Mouse (Mus musculus) bone marrow, adult 2 months (tissue): ENCODE data around the gene Stox1. TPM values are rescaled to one million over a fixed set of nuclear protein-coding genes. Genes with fewer than 3 reads are reported as not detected.

Experiments used
- H3K27ac ChIP-seq: fragments of 200-500 bp; 2 replicates; pipeline ENCODE4 v1.5.1; 2012; ENCODE audit warnings: low read depth, mild to moderate bottlenecking, control low read depth, inconsistent platforms, low read length; ENCODE audit not compliant: control insufficient read depth, poor library complexity, insufficient read depth
- H3K4me1 ChIP-seq: fragments of 200-500 bp; 2 replicates; pipeline ENCODE4 v1.6.1; 2011; ENCODE audit warnings: low read length; ENCODE audit not compliant: control insufficient read depth, insufficient read depth
- H3K4me3 ChIP-seq: fragments of 200-500 bp; replicated peaks from 2 replicates; pipeline ENCODE3; 2011; ENCODE audit warnings: mild to moderate bottlenecking, low read depth, low read length, control low read depth; ENCODE audit not compliant: control insufficient read depth
- CTCF ChIP-seq: fragments of 200-500 bp; IDR thresholded peaks from 2 replicates; pipeline ENCODE4 v1.5.1; 2011; ENCODE audit warnings: low read length, control low read depth; ENCODE audit not compliant: control insufficient read depth, insufficient read depth
- POLR2A ChIP-seq: fragments of 200-500 bp; IDR thresholded peaks from 2 replicates; pipeline ENCODE4 v1.6.1; 2011; ENCODE audit warnings: low read depth, mild to moderate bottlenecking, control low read depth, low read length, borderline replicate concordance; ENCODE audit not compliant: control insufficient read depth
- WGBS: fragments of 180-500 bp; shearing (Covaris S2); methylation state at CpG from one replicate; pipeline ENCODE4 v1.1.7; 2018; 5-methylcytosine and 5-hydroxymethylcytosine counted together
- polyA plus RNA-seq: library from polyadenylated mRNA; stranded (reverse); fragments of >200 nt; gene quantifications from 2 replicates; pipeline ENCODE4 v1.2.4, GENCODE M21; 2011; ENCODE audit warnings: low replicate concordance; ENCODE audit not compliant: missing spikeins, insufficient read depth, insufficient read length

Gene Stox1
- polyA plus RNA-seq, 1 experiment: 0.57 TPM

GRCm38 (mm10) chr10:62676196-62676595 lies 49.7 kb downstream of the Stox1 start:
- H3K27ac ChIP-seq: no peak overlapping the region
- no peaks in the 10 kb centered on the region for H3K4me1 ChIP-seq
- H3K4me3 ChIP-seq: no peak overlapping the region
- 84% methylated on average over 6 of the region's 6 CpGs for WGBS
- TF ChIP-seq CTCF: no peak

- 78% methylated on average over 2 of the region's 2 CpGs for WGBS
- H3K4me1 ChIP-seq: no peaks in the 10 kb centered on the region
- no peak overlapping the region for H3K4me3 ChIP-seq
- TF ChIP-seq POLR2A (no peak), CTCF (no peak)
- H3K27ac ChIP-seq: no peak overlapping the region
These were observed 53.6 kb downstream of the Stox1 start for GRCm38 (mm10) chr10:62672359-62672758.

GRCm38 (mm10) chr10:62669245-62669644 lies 56.7 kb downstream of the Stox1 start:
- Histone ChIP-seq H3K4me3 (no peak overlapping the region), H3K27ac (no peak overlapping the region), H3K4me1 (peaks cover 5% of the 10 kb centered on the region; the same call in 1 of the 2 replicates)
- TF ChIP-seq POLR2A (no peak), CTCF (no peak)
- WGBS: 84% methylated on average over 14 of the region's 14 CpGs

- no peak overlapping the region for H3K4me3 ChIP-seq
- H3K27ac ChIP-seq: no peak overlapping the region
- TF ChIP-seq CTCF (no peak), POLR2A (no peak)
- H3K4me1 ChIP-seq: peaks cover 5% of the 10 kb centered on the region; the same call in 1 of the 2 replicates
- 83% methylated on average over 2 of the region's 2 CpGs for WGBS
These were observed 57.5 kb downstream of the Stox1 start for GRCm38 (mm10) chr10:62668463-62668862.

GRCm38 (mm10) chr10:62668043-62668442 lies 57.9 kb downstream of the Stox1 start:
- Histone ChIP-seq H3K4me1 (peaks cover 5% of the 10 kb centered on the region; the same call in 1 of the 2 replicates), H3K27ac (no peak overlapping the region), H3K4me3 (no peak overlapping the region)
- no peak for TF ChIP-seq POLR2A
- no peak for TF ChIP-seq CTCF
- 69% methylated on average over 5 of the region's 5 CpGs for WGBS

DNA sequence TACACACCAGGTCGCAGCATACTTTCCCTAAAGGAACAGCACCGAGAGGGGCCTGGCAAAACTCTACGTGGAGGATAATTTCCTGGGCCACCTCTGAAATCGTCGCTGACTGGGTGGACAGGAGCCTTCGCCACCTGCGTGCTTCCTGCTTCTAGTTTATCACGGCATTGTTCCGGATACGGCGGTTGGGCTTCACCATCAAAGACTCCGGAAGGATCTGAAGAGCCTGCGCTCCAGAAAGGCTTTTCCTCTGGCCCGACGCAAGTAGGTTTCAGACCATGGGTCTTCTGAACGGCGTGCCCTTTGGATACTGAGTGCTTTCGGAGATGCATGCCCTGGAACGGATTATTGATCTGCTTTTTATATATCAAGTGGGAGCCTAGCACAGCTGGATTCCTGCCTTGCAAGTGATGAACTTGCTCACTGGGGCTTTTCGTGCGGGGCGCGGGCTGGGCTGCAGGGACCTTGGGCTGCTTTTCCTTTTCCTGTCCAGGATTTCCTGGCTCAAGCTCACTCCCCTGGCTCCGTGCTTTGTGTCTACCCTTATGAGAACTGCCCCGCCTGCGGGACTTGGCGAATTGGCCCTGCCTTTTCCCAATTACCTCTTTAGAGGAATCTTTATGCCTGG lies 60.9 kb downstream of the Stox1 start:
- Histone ChIP-seq H3K27ac (no peak overlapping the region), H3K4me3 (peak overlapping the region; percentile 69), H3K4me1 (peaks cover 5% of the 10 kb centered on the region; the same call in 1 of the 2 replicates)
- no peak for TF ChIP-seq POLR2A
- no peak for TF ChIP-seq CTCF
- 4% methylated on average over 27 of the region's 27 CpGs for WGBS

DNA sequence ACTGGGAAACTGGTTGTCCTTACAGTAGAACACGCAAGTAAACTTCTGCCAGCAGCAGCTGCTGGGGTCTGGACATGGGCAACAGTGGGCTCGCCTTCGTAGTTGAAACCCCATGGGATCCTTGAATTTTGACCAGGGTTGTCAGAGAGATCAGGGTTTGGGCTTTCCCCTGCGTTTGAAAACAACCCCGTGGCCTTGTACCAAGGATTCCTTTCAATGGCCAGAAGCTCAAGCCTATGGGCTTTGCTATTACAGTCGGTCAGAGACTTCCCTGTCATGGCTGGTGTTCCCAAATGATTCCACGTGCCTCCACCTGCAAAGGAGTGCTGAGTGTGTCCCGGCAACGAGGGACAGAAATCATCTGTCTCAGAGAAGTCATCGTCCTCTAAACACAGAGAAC lies 61.8 kb downstream of the Stox1 start:
- TF ChIP-seq CTCF: no peak
- TF ChIP-seq POLR2A: no peak
- Histone ChIP-seq H3K4me1 (peaks cover 5% of the 10 kb centered on the region; the same call in 1 of the 2 replicates), H3K27ac (no peak overlapping the region), H3K4me3 (no peak overlapping the region)
- 89% methylated on average over 10 of the region's 10 CpGs for WGBS

DNA sequence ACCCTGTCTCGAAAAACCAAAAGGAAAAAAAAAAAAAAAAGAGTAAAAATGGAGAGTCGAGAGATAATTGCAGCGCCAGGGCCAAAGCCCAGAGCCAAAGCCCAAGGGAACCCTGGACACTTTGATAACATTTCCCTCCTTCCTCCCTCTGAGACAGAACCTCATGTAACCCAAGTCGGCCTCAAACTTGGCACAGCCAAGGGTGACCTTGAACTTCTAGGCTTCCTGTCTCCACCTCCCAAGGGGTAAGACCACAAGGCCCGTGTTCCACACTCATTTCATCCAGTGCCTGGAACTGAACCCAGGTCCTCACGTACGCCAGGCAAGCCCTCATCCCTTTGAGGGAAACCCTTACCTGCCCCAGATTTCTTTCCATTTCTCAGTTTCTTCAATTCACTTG lies 69.2 kb downstream of the Stox1 start:
- WGBS: 76% methylated on average over 7 of the region's 7 CpGs
- no peak for TF ChIP-seq POLR2A
- TF ChIP-seq CTCF: no peak
- Histone ChIP-seq H3K4me3 (no peak overlapping the region), H3K4me1 (no peaks in the 10 kb centered on the region; the same call in 1 of the 2 replicates), H3K27ac (no peak overlapping the region)

- Histone ChIP-seq H3K4me3 (peak overlapping the region; percentile 79), H3K27ac (peak overlapping the region; percentile 58), H3K4me1 (no peaks in the 10 kb centered on the region; the same call in 1 of the 2 replicates)
- no peak for TF ChIP-seq CTCF
- TF ChIP-seq POLR2A: no peak
- WGBS: 20% methylated on average over 3 of the region's 3 CpGs
These were observed 74.0 kb downstream of the Stox1 start for GRCm38 (mm10) chr10:62651961-62652360.
